Mouse (Mus musculus) lung, postnatal 25 days (tissue): ENCODE measurements around the gene Dr1.
"Not testable (repeated sequence)": the region's sequence is repeated elsewhere in the genome, so short reads cannot be mapped to it uniquely, and the experiment has no call there.

Source experiments
- DNase-seq: peaks from one replicate; pipeline ENCODE4 v3.0.0; 2022; ENCODE audit warnings: low spot score

The Dr1 gene

GRCm38 (mm10) chr5:108268127-108269062 lies at the start of gene Dr1:
Gene Dr1, plus strand, starts transcription at chr5:108268897.
- DNase-seq: peak; percentile 88

GRCm38 (mm10) chr5:108224077-108224476 lies 44.6 kb upstream of the Dr1 start:
- DNase-seq: no peak

GRCm38 (mm10) chr5:108226159-108226558 lies 42.5 kb upstream of the Dr1 start:
- no peak for DNase-seq

GRCm38 (mm10) chr5:108246314-108246765 lies 22.4 kb upstream of the Dr1 start:
- DNase-seq: peak; percentile 39

- no peak for DNase-seq
These were observed 18.7 kb upstream of the Dr1 start for GRCm38 (mm10) chr5:108250033-108250432.

- DNase-seq: no peak
These were observed 13.4 kb upstream of the Dr1 start for GRCm38 (mm10) chr5:108255259-108255658.

- DNase-seq: no peak
These were observed 6.0 kb upstream of the Dr1 start for GRCm38 (mm10) chr5:108262722-108263121.

GRCm38 (mm10) chr5:108263785-108264184 lies 4.9 kb upstream of the Dr1 start:
- not testable (repeated sequence) for DNase-seq

GRCm38 (mm10) chr5:108266990-108267389 lies 1.7 kb upstream of the Dr1 start:
- DNase-seq: no peak

- peak; percentile 4 for DNase-seq
These were observed 540 bp downstream of the Dr1 start for GRCm38 (mm10) chr5:108269063-108269810.

GRCm38 (mm10) chr5:108269811-108270151 lies 1.1 kb downstream of the Dr1 start:
- DNase-seq: no peak

GRCm38 (mm10) chr5:108270415-108270814 lies 1.7 kb downstream of the Dr1 start:
- no peak for DNase-seq

GRCm38 (mm10) chr5:108271345-108271744 lies 2.6 kb downstream of the Dr1 start:
- DNase-seq: not testable (repeated sequence)

GRCm38 (mm10) chr5:108286957-108287356 lies 18.3 kb downstream of the Dr1 start:
- no peak for DNase-seq

- no peak for DNase-seq
These were observed 32.9 kb downstream of the Dr1 start for GRCm38 (mm10) chr5:108301567-108301966.

- peak; percentile 91 for DNase-seq
These were observed 43.7 kb downstream of the Dr1 start, which contains the start of gene Pigg for GRCm38 (mm10) chr5:108312224-108313064. Gene Pigg, plus strand, starts transcription at chr5:108312609.

GRCm38 (mm10) chr5:108313065-108313860 lies 44.6 kb downstream of the Dr1 start:
- no peak for DNase-seq
